Mouse (Mus musculus): ENCODE data around the gene Vps25.

DNA sequence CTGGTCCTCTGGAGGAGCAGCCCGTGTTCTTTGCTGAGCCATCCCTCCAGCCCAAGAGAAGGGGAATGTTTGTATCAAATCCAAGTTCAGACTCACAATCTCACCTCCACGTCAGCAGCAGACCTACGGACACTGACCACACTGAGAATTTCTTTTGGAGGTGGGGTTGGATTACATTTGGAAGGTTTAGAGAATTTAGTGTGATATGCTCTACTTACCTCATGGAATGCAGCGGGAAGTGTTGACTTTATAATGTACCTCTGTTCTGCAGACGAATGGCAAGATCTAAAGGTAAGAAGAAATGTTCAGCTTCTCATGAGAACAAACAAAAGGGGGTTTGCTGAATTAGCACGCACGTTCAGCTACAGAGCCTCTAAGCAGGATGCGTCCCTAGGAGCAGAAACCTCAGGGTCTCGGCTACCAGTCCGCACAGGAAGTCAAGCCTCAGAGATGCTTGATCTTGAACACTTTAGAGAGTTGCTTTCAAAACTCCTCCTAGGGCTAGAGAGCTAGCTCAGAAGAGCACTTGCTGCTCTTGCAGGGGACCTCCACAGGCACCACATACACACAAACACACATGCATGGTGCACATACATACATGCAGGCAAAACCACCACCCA lies 35.0 kb upstream of the Vps25 start:
- TF ChIP-seq CTCF (IDR thresholded peaks at IDR 0.05; ENCODE audit: low read depth) (no peak), EP300 (IDR thresholded peaks at IDR 0.05; ENCODE audit: low read depth) (no peak)
